Mouse (Mus musculus) thymus, postnatal 0 days (tissue): ENCODE results near the gene BC016579. TPM values are rescaled to one million over a fixed set of nuclear protein-coding genes. Genes with fewer than 3 reads are reported as not detected.

Experiments used
- polyA plus RNA-seq: library from polyadenylated mRNA; unstranded; fragments of >200 nt; fragmentation: Nextera tagmentation; extraction: Ambion mirVana; gene quantifications from 2 replicates; pipeline ENCODE4 v1.2.1, GENCODE M21; 2015

Gene BC016579
- polyA plus RNA-seq, 1 experiment from 2014 or later = 0.34 TPM

Other genes starting within 250 kb of the BC016579 start
- 63.7 and 79.1 TPM in 2 replicates for gene Cd200, start 245.0 kb downstream of the BC016579 start, polyA plus RNA-seq
- gene Gm609, start 161.1 kb downstream of the BC016579 start, polyA plus RNA-seq = 0.08 TPM in 1 of 2 replicates, not detected in the other
- not detected in 2 replicates for gene Gm17783, start 122.0 kb downstream of the BC016579 start, polyA plus RNA-seq
- 0.08 and 0.17 TPM in 2 replicates for gene Slc9c1, start 118.8 kb downstream of the BC016579 start, polyA plus RNA-seq
- gene Gcsam, start 43.7 kb downstream of the BC016579 start, polyA plus RNA-seq = 0.95 and 0.96 TPM in 2 replicates
- 0.10 and 0.17 TPM in 2 replicates for gene Tmprss7, start 39.6 kb upstream of the BC016579 start, polyA plus RNA-seq
- gene Tagln3, start 70.5 kb upstream of the BC016579 start, polyA plus RNA-seq = 0.33 and 0.46 TPM in 2 replicates
- 34.3 and 39.5 TPM in 2 replicates for gene Abhd10, start 88.9 kb upstream of the BC016579 start, polyA plus RNA-seq